Mouse (Mus musculus) v-Abl transformed pro-B cells (cell line): ENCODE measurements around the gene Lef1.

Source experiments
- in situ Hi-C, 2 experiments: fragments of 400-800 bp; cut with MboI; formaldehyde crosslinking; loops; one replicate each; pipeline ENCODE4 v1.15.1; 2025; ENCODE audit not compliant: unreplicated experiment in 2 of 2

Gene Lef1

GRCm38 (mm10) chr3:131138224-131138623 is 28.0 kb downstream of the Lef1 start:
- in situ Hi-C loops: no loop called here

GRCm38 (mm10) chr3:131138797-131139196 is 28.5 kb downstream of the Lef1 start:
- in situ Hi-C loops: no loop called here

GRCm38 (mm10) chr3:131139345-131140090 is 29.2 kb downstream of the Lef1 start:
- in situ Hi-C loops: loop anchor here in 1 of 2 experiments (10.0 kb wide), 1 partner anchor 55 kb away; no protein-coding TSS in a partner anchor

GRCm38 (mm10) chr3:131140091-131140462 is 29.8 kb downstream of the Lef1 start:
- in situ Hi-C loops: loop anchor here in 1 of 2 experiments (10.0 kb wide), 1 partner anchor 55 kb away; no protein-coding TSS in a partner anchor

GRCm38 (mm10) chr3:131141546-131141945 is 31.3 kb downstream of the Lef1 start:
- in situ Hi-C loops: loop anchor here in 1 of 2 experiments (10.0 kb wide), 1 partner anchor 53 kb away; no protein-coding TSS in a partner anchor

- in situ Hi-C loops: loop anchor here in 1 of 2 experiments (10.0 kb wide), 1 partner anchor 51 kb away; no protein-coding TSS in a partner anchor
These were observed 34.0 kb downstream of the Lef1 start for GRCm38 (mm10) chr3:131144250-131144649.

- in situ Hi-C loops: no loop called here
These were observed 42.6 kb downstream of the Lef1 start for GRCm38 (mm10) chr3:131152921-131153320.

GRCm38 (mm10) chr3:131153896-131154295 is 43.6 kb downstream of the Lef1 start:
- in situ Hi-C loops: no loop called here

GRCm38 (mm10) chr3:131154576-131154975 is 44.3 kb downstream of the Lef1 start:
- in situ Hi-C loops: no loop called here

- in situ Hi-C loops: no loop called here
These were observed 44.8 kb downstream of the Lef1 start for GRCm38 (mm10) chr3:131155066-131155465.

- in situ Hi-C loops: no loop called here
These were observed 45.4 kb downstream of the Lef1 start for GRCm38 (mm10) chr3:131155657-131156056.

GRCm38 (mm10) chr3:131156377-131156776 is 46.1 kb downstream of the Lef1 start:
- in situ Hi-C loops: no loop called here

- in situ Hi-C loops: no loop called here
These were observed 47.2 kb downstream of the Lef1 start for GRCm38 (mm10) chr3:131157471-131157870.

- in situ Hi-C loops: no loop called here
These were observed 49.0 kb downstream of the Lef1 start for GRCm38 (mm10) chr3:131159204-131159760.

- in situ Hi-C loops: no loop called here
These were observed 49.8 kb downstream of the Lef1 start for GRCm38 (mm10) chr3:131159881-131160615.

- in situ Hi-C loops: no loop called here
These were observed 50.6 kb downstream of the Lef1 start for GRCm38 (mm10) chr3:131160921-131161320.

- in situ Hi-C loops: no loop called here
These were observed 57.5 kb downstream of the Lef1 start for GRCm38 (mm10) chr3:131167731-131168130.

GRCm38 (mm10) chr3:131169161-131169560 is 58.9 kb downstream of the Lef1 start:
- in situ Hi-C loops: no loop called here

GRCm38 (mm10) chr3:131170099-131170643 is 59.9 kb downstream of the Lef1 start:
- in situ Hi-C loops: no loop called here

GRCm38 (mm10) chr3:131171292-131171960 is 61.2 kb downstream of the Lef1 start:
- in situ Hi-C loops: no loop called here
